Mouse (Mus musculus) lung, embryonic 16.5 days (tissue): ENCODE results near the gene Dennd2a. TPM values are rescaled to one million over a fixed set of nuclear protein-coding genes. Genes with fewer than 3 reads are reported as not detected.
"Not testable (repeated sequence)": the region's sequence is repeated elsewhere in the genome, so short reads cannot be mapped to it uniquely, and the experiment has no call there.

Experiments
- ATAC-seq: fragments of 200-750 bp; cut with Nextera tagmentation; 2 replicates; pipeline ENCODE4 v1.8.0; 2017; ENCODE audit warnings: low read depth, mild to moderate bottlenecking, moderate library complexity
- H3K27ac ChIP-seq: fragments of 300-500 bp; sonication (generic); 2 replicates; pipeline ENCODE4 v1.5.1; 2014; ENCODE audit warnings: mild to moderate bottlenecking, control low read depth, low read length
- H3K27me3 ChIP-seq: fragments of 300-500 bp; sonication (generic); 2 replicates; pipeline ENCODE4 v1.6.1; 2014; ENCODE audit warnings: low read depth, low read length, mixed read lengths; ENCODE audit not compliant: control insufficient read depth, insufficient read depth
- H3K36me3 ChIP-seq: fragments of 300-500 bp; sonication (generic); 2 replicates; pipeline ENCODE4 v1.6.1; 2014; ENCODE audit warnings: low read length; ENCODE audit not compliant: control insufficient read depth, insufficient read depth
- H3K4me1 ChIP-seq: fragments of 300-500 bp; sonication (generic); replicated peaks from 2 replicates; pipeline ENCODE4 v1.6.1; 2014; ENCODE audit warnings: low read length, mixed read lengths; ENCODE audit not compliant: control insufficient read depth, insufficient read depth
- H3K4me2 ChIP-seq: fragments of 300-500 bp; sonication (generic); 2 replicates; pipeline ENCODE4 v1.6.1; 2014; ENCODE audit warnings: low read depth, low read length, control low read depth
- H3K4me3 ChIP-seq: fragments of 300-500 bp; sonication (generic); 2 replicates; pipeline ENCODE4 v1.5.1; 2014; ENCODE audit warnings: mild to moderate bottlenecking, low read length, control low read depth
- H3K9ac ChIP-seq: fragments of 300-500 bp; sonication (generic); 2 replicates; pipeline ENCODE4 v1.6.1; 2014; ENCODE audit warnings: low read length, control low read depth
- H3K9me3 ChIP-seq: fragments of 300-500 bp; sonication (generic); 2 replicates; pipeline ENCODE4 v1.6.1; 2016; ENCODE audit warnings: low read length; ENCODE audit not compliant: control insufficient read depth
- WGBS: fragments of 180-500 bp; shearing (Covaris S2); extraction: QIAGEN DNeasy Blood & Tissue Kit; methylation state at CpG from one replicate; pipeline ENCODE4 v1.1.7; 2014; 5-methylcytosine and 5-hydroxymethylcytosine counted together
- polyA plus RNA-seq: library from polyadenylated mRNA; unstranded; fragments of >200 nt; fragmentation: Nextera tagmentation; extraction: Ambion mirVana; gene quantifications from 2 replicates; pipeline ENCODE4 v1.2.1, GENCODE M21; 2015

The Dennd2a gene
- polyA plus RNA-seq, 1 experiment from 2014 or later: 17.3 TPM

DNA sequence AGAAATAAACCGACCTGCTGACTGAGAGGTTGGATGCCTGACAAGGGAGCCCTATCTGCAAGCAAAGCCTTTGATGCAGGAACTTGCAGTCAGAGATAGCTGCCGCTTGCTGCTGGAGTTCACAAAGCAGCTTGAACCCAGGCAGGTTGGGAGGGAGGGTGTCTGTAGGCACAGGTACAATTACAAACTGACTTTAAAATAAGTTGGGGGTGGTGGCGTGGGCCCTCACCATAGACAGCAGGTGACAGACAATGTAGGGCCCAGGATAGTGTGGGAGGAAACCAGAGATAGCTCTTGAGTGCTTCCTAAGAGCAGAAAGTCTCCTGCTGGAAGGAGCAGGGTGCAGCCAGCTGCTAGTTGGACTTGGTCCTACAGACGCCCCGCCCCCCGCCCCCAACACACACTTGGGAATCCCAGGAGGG lies 134.5 kb downstream of the Dennd2a start:
- no peaks in the 10 kb centered on the region for H3K9me3 ChIP-seq
- no peaks in the 10 kb centered on the region for H3K36me3 ChIP-seq
- peaks cover 5% of the 10 kb centered on the region; the same call in 1 of the 2 replicates for H3K27me3 ChIP-seq
- H3K4me1 ChIP-seq: peaks cover 7% of the 10 kb centered on the region; the same call in 1 of the 2 replicates
- ATAC-seq: no peak
- H3K27ac ChIP-seq: no peak overlapping the region
- 39% methylated on average over 6 of the region's 6 CpGs for WGBS
- no peak overlapping the region for H3K9ac ChIP-seq
- H3K4me3 ChIP-seq: no peak overlapping the region
- H3K4me2 ChIP-seq: no peak overlapping the region

DNA sequence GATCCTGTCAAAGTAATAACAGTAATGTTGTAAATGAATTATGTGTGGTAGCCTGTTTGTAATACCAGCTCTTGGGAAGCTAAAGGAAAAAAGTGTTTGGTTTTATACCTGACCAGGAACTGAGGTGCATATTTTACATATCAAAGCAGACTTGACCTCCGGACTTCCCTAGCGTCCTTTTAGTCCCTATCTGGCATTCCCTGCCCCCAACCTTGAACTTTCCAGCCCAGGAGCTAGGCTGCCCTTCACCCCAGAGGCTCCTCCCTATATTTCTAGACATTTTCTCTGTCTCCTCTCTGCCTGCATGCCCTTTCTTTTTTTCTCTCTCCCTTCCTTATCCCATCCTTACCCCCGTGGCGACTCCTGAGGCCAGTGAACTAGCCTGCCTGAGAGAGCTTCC lies 136.8 kb downstream of the Dennd2a start:
- no peak overlapping the region for H3K9ac ChIP-seq
- H3K27ac ChIP-seq: no peak overlapping the region
- H3K4me3 ChIP-seq: no peak overlapping the region
- H3K4me1 ChIP-seq: peaks cover 7% of the 10 kb centered on the region; the same call in 1 of the 2 replicates
- H3K9me3 ChIP-seq: no peaks in the 10 kb centered on the region
- WGBS: 37% methylated on average over 4 of the region's 4 CpGs
- ATAC-seq: no peak
- H3K27me3 ChIP-seq: peaks cover 8% of the 10 kb centered on the region; the same call in 1 of the 2 replicates
- H3K4me2 ChIP-seq: peak overlapping the region; percentile 68; the same call in 1 of the 2 replicates
- no peaks in the 10 kb centered on the region for H3K36me3 ChIP-seq

DNA sequence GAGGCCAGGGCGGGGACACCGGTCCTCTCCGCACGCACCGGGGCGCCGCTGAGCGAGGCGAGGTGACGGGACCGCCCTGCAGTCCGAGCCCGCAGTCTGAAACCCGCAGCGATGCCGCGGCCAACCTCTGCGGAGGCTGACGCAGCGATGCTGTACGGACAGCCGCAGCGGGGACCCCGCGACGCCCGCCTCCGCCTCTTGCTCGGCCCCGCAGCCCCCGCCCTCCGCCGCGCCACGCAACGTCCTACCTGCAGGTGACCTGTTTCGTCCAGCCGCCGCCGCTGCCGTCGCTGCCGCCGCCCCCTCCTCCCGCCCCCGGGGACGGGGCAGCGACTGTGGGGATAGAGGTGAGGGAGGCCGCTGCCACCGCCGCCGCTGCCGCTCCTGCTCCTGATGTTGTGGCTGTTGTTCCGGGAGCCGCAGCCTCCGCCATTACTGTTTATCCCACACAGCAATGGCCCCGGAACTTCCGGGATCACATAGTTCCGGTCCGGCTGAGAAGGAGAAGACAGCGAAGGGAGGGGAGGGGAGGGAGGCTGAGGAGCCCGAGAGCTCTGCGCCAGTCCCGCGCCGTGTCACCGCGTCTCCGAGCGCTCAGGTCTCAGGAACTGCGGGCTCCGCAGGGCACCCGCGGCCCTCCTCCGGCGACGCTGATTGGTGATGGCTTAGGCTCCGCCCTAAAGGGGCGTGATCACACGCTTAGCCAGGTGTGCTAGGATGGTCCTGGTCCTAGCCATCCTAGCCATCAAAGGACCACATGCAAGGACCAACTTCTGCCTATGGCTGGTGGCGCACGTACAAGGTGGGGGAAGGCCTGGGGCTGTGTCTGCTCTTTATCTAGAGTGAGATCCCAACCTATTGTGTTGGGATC lies 137.6 kb downstream of the Dennd2a start, which contains the start of gene Mkrn1:
Gene Mkrn1 (minus strand): TSS at position 612 of the 871 bp plus-strand sequence.
- peaks cover 7% of the 10 kb centered on the region; the same call in 1 of the 2 replicates for H3K4me1 ChIP-seq
- peak within 1 kb of the TSS; percentile 99 for H3K4me3 ChIP-seq
- peak; percentile 90 for ATAC-seq
- H3K36me3 ChIP-seq: no peaks in the 10 kb centered on the region
- WGBS: under 1% methylated on average over 72 of the region's 82 CpGs
- H3K4me2 ChIP-seq: peak within 1 kb of the TSS; percentile 68
- H3K9ac ChIP-seq: peak within 1 kb of the TSS; percentile 87
- peak within 1 kb of the TSS; percentile 67 for H3K27ac ChIP-seq
- H3K27me3 ChIP-seq: peaks cover 8% of the 10 kb centered on the region; the same call in 1 of the 2 replicates
- H3K9me3 ChIP-seq: no peaks in the 10 kb centered on the region

DNA sequence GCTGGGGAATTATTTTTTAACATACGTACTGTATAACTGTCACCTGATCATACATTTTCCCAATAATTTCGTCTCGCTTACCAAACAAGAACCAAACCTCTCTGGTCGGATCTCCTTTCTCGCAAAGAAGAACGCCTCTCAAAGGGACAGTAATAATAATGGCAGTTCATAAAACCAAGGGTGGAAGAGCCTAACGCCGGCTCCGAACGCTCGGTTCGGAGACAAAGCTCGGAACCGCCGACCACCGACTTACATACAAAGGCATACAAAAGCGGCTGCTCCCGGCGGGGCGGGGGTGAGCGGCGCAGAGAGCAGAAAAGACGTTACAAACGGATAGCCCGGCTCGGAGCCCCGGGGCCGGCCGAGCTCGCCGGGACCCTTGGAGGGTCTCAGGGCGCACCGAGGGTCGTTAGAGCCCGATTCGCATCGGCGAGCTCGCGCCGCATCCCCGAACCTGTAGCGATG lies 138.2 kb downstream of the Dennd2a start:
- WGBS: under 1% methylated on average over 43 of the region's 43 CpGs
- peak overlapping the region; percentile 99 for H3K4me3 ChIP-seq
- no peaks in the 10 kb centered on the region for H3K36me3 ChIP-seq
- H3K27me3 ChIP-seq: peaks cover 8% of the 10 kb centered on the region; the same call in 1 of the 2 replicates
- H3K4me2 ChIP-seq: peak overlapping the region; percentile 68
- peak overlapping the region; percentile 87 for H3K9ac ChIP-seq
- H3K4me1 ChIP-seq: peaks cover 7% of the 10 kb centered on the region; the same call in 1 of the 2 replicates
- ATAC-seq: no peak
- no peaks in the 10 kb centered on the region for H3K9me3 ChIP-seq
- H3K27ac ChIP-seq: no peak overlapping the region; the same call in 1 of the 2 replicates

DNA sequence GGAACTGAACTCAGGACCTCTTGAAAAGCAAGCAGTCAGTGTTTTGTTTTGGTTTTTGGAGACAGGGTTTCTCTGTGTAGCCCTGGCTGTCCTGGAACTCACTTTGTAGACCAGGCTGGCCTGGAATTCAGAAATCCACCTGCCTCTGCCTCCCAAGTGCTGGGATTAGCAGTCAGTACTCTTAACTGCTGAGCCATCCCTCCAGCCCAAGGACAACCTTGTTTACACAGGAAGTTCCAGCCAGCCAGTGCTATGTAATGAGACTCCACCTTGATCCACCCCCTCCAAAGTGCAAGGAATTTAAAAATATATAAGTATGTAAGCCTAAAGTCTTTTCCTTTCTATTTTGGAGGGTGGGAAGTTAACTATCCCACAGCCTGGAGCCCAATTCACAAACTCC lies 141.0 kb downstream of the Dennd2a start:
- H3K36me3 ChIP-seq, H3K27me3 ChIP-seq, ATAC-seq, H3K9me3 ChIP-seq, H3K27ac ChIP-seq, H3K4me1 ChIP-seq, H3K4me3 ChIP-seq, H3K4me2 ChIP-seq, H3K9ac ChIP-seq: not testable (repeated sequence)

DNA sequence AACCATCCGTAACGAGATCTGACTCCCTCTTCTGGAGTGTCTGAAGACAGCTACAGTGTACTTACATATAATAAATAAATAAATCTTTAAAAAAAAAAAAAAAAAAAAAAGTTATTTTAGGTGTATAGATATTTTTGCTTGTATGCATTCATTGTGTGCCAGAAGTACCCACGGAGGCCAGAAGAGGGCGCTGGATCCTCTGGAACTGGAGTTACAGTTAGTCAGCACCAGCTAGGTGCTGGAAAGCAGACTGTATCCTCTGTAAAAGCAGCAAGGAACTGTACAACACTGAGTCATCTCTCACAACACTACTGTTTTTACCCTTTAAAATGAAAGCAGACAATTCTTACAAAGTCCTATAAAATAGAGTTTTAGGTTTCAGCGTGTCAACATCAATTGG lies 141.9 kb downstream of the Dennd2a start:
- no peaks in the 10 kb centered on the region for H3K9me3 ChIP-seq
- H3K36me3 ChIP-seq: no peaks in the 10 kb centered on the region
- no peak overlapping the region for H3K27ac ChIP-seq
- H3K4me1 ChIP-seq: peaks cover 7% of the 10 kb centered on the region; the same call in 1 of the 2 replicates
- H3K9ac ChIP-seq: no peak overlapping the region
- H3K4me2 ChIP-seq: no peak overlapping the region
- ATAC-seq: no peak
- 49% methylated on average over 3 of the region's 5 CpGs for WGBS
- peaks cover 8% of the 10 kb centered on the region; the same call in 1 of the 2 replicates for H3K27me3 ChIP-seq
- H3K4me3 ChIP-seq: no peak overlapping the region

DNA sequence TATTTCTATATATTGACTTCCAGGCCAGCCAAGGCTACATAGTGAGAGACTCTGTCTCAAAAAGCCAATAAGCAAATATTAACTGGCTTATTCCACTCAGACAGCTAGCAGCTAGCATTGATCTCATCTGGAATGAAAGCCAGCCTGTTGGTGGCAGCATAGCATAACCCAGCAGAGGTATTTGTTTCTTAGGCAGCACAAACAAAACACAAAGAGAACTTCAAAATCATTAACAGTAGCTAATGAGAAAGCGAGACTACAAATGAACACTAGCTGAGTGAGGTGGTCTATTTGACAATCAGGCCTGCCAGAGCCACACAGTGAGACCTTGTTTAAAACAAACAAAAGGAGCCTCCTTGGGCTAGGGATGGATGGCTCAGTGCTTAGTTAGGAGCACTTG lies 143.6 kb downstream of the Dennd2a start:
- no peaks in the 10 kb centered on the region for H3K9me3 ChIP-seq
- no peak for ATAC-seq
- WGBS: 79% methylated on average over 1 of the region's 1 CpGs
- H3K4me2 ChIP-seq: no peak overlapping the region
- H3K27ac ChIP-seq: no peak overlapping the region
- peaks cover 6% of the 10 kb centered on the region; the same call in 1 of the 2 replicates for H3K27me3 ChIP-seq
- peaks cover 5% of the 10 kb centered on the region; the same call in 1 of the 2 replicates for H3K4me1 ChIP-seq
- H3K4me3 ChIP-seq: no peak overlapping the region
- no peaks in the 10 kb centered on the region for H3K36me3 ChIP-seq
- H3K9ac ChIP-seq: no peak overlapping the region

Other genes with a start within 250 kb of the Dennd2a start
- gene Slc37a3, start 180.2 kb downstream of the Dennd2a start, polyA plus RNA-seq: 37.6 and 40.4 TPM in 2 replicates
- gene Rab19, start 176.7 kb downstream of the Dennd2a start, polyA plus RNA-seq: 5.6 and 6.6 TPM in 2 replicates
- 60.4 and 68.9 TPM in 2 replicates for gene Mkrn1, start 137.4 kb downstream of the Dennd2a start, polyA plus RNA-seq
- gene Adck2, start 16.0 kb upstream of the Dennd2a start, polyA plus RNA-seq: 25.0 and 30.0 TPM in 2 replicates
- gene Gm42420, start 27.9 kb upstream of the Dennd2a start, polyA plus RNA-seq: 0.93 TPM in 1 of 2 replicates, not detected in the other
- 312 and 332 TPM in 2 replicates for gene Ndufb2, start 34.7 kb upstream of the Dennd2a start, polyA plus RNA-seq
- 16.1 and 16.3 TPM in 2 replicates for gene Braf, start 167.6 kb upstream of the Dennd2a start, polyA plus RNA-seq